Mouse (Mus musculus) midbrain, embryonic 14.5 days (tissue): ENCODE measurements around the gene Wdr37. TPM values are rescaled to one million over a fixed set of nuclear protein-coding genes. Genes with fewer than 3 reads are reported as not detected.
"Not testable (repeated sequence)": the region's sequence is repeated elsewhere in the genome, so short reads cannot be mapped to it uniquely, and the experiment has no call there.

Experiments
- ATAC-seq: fragments of 200-750 bp; cut with Nextera tagmentation; 2 replicates; pipeline ENCODE4 v1.8.0; 2017; ENCODE audit warnings: moderate number of reproducible peaks, moderate library complexity; ENCODE audit not compliant: low FRiP score, low TSS enrichment
- DNase-seq: peaks from one replicate; pipeline ENCODE4 v3.0.0-alpha.2; 2015
- H3K27ac ChIP-seq: fragments of 300-500 bp; sonication (generic); replicated peaks from 2 replicates; pipeline ENCODE4 v1.5.1; 2014; ENCODE audit warnings: mild to moderate bottlenecking, low read depth, low read length, moderate library complexity
- H3K27me3 ChIP-seq: fragments of 300-500 bp; sonication (generic); 2 replicates; pipeline ENCODE4 v1.6.1; 2014; ENCODE audit warnings: low read length, control low read depth, mixed read lengths; ENCODE audit not compliant: control insufficient read depth, insufficient read depth
- H3K36me3 ChIP-seq: fragments of 300-500 bp; sonication (generic); 2 replicates; pipeline ENCODE4 v1.6.1; 2014; ENCODE audit warnings: low read length, control low read depth; ENCODE audit not compliant: control insufficient read depth, insufficient read depth
- H3K4me1 ChIP-seq: fragments of 300-500 bp; sonication (generic); 2 replicates; pipeline ENCODE4 v1.6.1; 2014; ENCODE audit warnings: mild to moderate bottlenecking, antibody characterized with exemption, low read length, control low read depth; ENCODE audit not compliant: control insufficient read depth, insufficient read depth
- H3K4me2 ChIP-seq: fragments of 300-500 bp; sonication (generic); 2 replicates; pipeline ENCODE4 v1.6.1; 2014; ENCODE audit warnings: mild to moderate bottlenecking, low read length, moderate library complexity
- H3K4me3 ChIP-seq: fragments of 300-500 bp; sonication (generic); replicated peaks from 2 replicates; pipeline ENCODE4 v1.5.1; 2014; ENCODE audit warnings: low read depth, low read length
- H3K9ac ChIP-seq: fragments of 300-500 bp; sonication (generic); replicated peaks from 2 replicates; pipeline ENCODE4 v1.6.1; 2014; ENCODE audit warnings: mild to moderate bottlenecking, low read length, moderate library complexity
- H3K9me3 ChIP-seq: fragments of 300-500 bp; sonication (generic); 2 replicates; pipeline ENCODE4 v1.6.1; 2016; ENCODE audit warnings: low read length, control low read depth, mixed read lengths; ENCODE audit not compliant: control insufficient read depth
- whole genome bisulfite sequencing: fragments of 180-500 bp; shearing (Covaris S2); extraction: QIAGEN DNeasy Blood & Tissue Kit; methylation state at CpG from one replicate; pipeline ENCODE4 v1.1.7; 2014; 5-methylcytosine and 5-hydroxymethylcytosine counted together
- polyA plus RNA-seq: library from polyadenylated mRNA; unstranded; fragments of >200 nt; fragmentation: Nextera tagmentation; extraction: Ambion mirVana; gene quantifications from 2 replicates; pipeline ENCODE4 v1.2.1, GENCODE M21; 2014

Wdr37 gene
- polyA plus RNA-seq, 1 experiment from 2014 or later = 71.0 TPM

DNA sequence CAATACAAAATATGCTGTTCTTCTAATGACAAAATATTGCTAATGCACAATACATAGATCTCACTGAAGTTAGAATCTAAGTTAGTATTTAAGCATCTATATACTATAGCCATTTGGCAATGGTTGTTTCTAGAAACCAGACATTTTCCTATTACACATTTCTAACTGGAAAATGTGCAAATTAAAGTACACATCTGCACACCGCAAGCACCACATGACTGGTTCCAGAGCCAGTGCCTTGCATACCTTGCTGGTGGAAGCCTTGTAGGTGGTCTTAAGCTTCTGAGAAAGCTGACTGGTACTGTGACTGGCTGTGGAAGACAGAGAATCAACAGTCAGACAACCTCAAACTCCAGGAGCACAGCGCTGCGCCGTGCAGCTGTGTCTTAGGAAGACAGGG, 18.3 kb downstream of the Wdr37 start:
- Histone ChIP-seq H3K4me1 (no peaks in the 10 kb centered on the region), H3K36me3 (peaks cover 48% of the 10 kb centered on the region), H3K4me2 (no peak overlapping the region), H3K9me3 (no peaks in the 10 kb centered on the region), H3K27ac (no peak overlapping the region), H3K9ac (no peak overlapping the region), H3K4me3 (no peak overlapping the region), H3K27me3 (no peaks in the 10 kb centered on the region)
- DNase-seq (no peak), ATAC-seq (no peak)
- 98% methylated on average over 4 of the region's 4 CpGs for WGBS

DNA sequence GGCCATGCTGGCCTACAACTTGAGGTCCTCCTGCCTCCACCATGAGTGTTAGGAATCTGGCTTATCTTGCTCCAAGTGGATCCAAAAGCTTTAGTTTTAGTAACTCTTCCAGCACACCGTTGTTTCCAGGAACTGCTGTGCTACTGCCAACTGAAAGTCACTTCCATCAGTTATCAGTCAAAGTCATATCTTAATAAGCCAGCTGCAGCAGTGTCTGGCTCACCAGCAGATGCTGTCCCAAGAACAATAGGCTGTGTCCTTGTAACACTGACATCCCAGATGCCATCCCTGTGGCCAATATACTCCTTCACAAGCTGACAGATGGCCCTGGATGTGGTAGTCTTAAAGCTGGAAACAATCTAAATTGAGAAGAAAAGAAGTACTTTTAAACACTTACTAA, 22.4 kb downstream of the Wdr37 start:
- Histone ChIP-seq H3K4me2 (no peak overlapping the region), H3K9ac (no peak overlapping the region), H3K27ac (no peak overlapping the region), H3K36me3 (peaks cover 52% of the 10 kb centered on the region), H3K4me1 (no peaks in the 10 kb centered on the region), H3K27me3 (no peaks in the 10 kb centered on the region), H3K4me3 (no peak overlapping the region), H3K9me3 (no peaks in the 10 kb centered on the region)
- DNase-seq (no peak), ATAC-seq (no peak)
- WGBS = 75% methylated on average over 1 of the region's 1 CpGs

DNA sequence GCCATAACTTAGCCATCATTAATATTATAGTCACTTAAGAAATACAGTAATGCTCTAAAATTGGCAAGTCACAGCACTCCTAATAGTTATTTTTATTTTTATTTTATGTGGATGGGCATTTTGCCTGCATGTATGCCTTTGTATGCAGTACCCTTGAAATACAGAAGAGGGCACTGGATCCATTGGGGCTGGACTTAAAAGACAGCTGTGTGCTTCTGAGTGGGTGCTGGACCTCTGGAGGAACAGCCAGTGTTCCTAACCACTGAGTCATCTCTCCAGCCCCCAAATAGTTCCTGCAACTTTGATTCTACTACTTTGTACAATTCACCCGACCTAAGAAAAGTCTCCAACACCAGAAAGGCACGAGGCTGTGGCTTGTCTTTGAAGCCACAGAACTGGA, 24.0 kb downstream of the Wdr37 start:
- ATAC-seq = no peak
- Histone ChIP-seq H3K27me3 (no peaks in the 10 kb centered on the region), H3K9me3 (no peaks in the 10 kb centered on the region), H3K27ac (no peak overlapping the region), H3K4me2 (no peak overlapping the region), H3K36me3 (peaks cover 55% of the 10 kb centered on the region), H3K4me1 (no peaks in the 10 kb centered on the region), H3K4me3 (no peak overlapping the region), H3K9ac (no peak overlapping the region)
- DNase-seq = peak; percentile 32
- 65% methylated on average over 2 of the region's 2 CpGs for WGBS

DNA sequence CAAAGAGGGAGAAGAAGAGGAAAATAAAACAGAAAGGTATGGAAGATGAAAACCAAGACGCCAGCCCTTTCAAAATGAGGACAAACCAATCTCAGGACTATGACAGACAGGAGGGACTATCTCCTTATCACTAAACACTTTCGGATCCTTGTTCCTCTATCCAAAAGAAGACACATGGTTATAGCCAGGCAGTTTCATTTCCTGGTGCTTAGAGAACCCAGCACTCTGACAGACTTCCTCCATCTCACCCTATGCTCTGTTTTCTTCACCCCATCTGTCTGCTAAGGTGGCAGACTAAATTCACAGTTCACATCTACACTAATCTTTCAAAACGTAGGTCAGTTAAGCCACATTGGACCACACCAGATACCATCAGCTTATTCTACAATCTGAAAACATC, 29.4 kb downstream of the Wdr37 start:
- Histone ChIP-seq H3K4me1 (no peaks in the 10 kb centered on the region), H3K36me3 (peaks cover 72% of the 10 kb centered on the region)

DNA sequence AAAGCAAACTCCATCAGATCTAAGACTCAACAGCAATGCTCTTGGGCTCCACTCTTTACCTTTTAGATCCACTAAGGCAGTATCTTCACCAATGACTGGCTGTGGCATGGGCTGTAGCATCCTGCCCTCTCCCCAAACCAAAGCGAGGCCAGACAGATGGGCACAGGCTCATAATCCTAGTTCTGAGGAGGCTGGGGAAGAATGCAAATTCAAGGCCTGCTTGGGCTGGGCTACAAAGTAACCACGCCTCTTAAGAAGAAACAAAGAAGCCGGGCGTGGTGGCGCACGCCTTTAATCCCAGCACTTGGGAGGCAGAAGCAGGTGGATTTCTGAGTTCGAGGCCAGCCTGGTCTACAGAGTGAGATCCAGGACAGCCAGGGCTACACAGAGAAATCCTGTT, 29.9 kb downstream of the Wdr37 start:
- 92% methylated on average over 7 of the region's 7 CpGs for WGBS

More for the DNA sequence above, 29.4 kb downstream of the Wdr37 start:
- Histone ChIP-seq H3K4me3 (no peak overlapping the region), H3K9me3 (no peaks in the 10 kb centered on the region), H3K27me3 (no peaks in the 10 kb centered on the region), H3K4me2 (no peak overlapping the region), H3K27ac (no peak overlapping the region), H3K9ac (no peak overlapping the region)
- ATAC-seq = no peak
- no peak for DNase-seq
- 99% methylated on average over 3 of the region's 3 CpGs for WGBS

DNA sequence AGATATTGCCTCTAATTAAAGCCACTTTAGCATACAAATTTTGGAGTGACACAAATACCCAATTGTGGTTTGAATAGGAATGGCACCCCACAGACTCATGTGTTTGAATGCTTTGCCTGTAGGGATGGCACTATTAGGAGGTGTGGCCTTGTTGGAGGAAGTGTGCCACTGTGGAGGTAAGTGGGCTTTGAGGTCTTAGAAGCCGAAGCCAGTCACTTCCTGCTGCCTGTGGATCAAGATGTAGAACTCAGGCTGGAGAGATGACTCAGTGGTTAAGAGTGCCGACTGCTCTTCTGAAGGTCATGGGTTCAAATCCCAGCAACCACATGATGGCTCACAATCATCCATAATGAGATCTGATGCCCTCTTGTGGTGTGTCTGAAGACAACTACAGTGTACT, 30.8 kb downstream of the Wdr37 start:
- Histone ChIP-seq H3K27ac (no peak overlapping the region), H3K36me3 (peaks cover 69% of the 10 kb centered on the region), H3K9me3 (no peaks in the 10 kb centered on the region), H3K4me1 (no peaks in the 10 kb centered on the region), H3K9ac (no peak overlapping the region), H3K4me2 (no peak overlapping the region), H3K4me3 (no peak overlapping the region), H3K27me3 (no peaks in the 10 kb centered on the region)
- WGBS = 94% methylated on average over 2 of the region's 2 CpGs
- ATAC-seq (no peak), DNase-seq (no peak)

More for the DNA sequence above, 29.9 kb downstream of the Wdr37 start:
- H3K27me3 ChIP-seq, H3K4me3 ChIP-seq, H3K27ac ChIP-seq, H3K4me1 ChIP-seq, H3K9ac ChIP-seq, ATAC-seq, DNase-seq, H3K4me2 ChIP-seq, H3K9me3 ChIP-seq: not testable (repeated sequence)
- peaks cover 68% of the 10 kb centered on the region for H3K36me3 ChIP-seq

DNA sequence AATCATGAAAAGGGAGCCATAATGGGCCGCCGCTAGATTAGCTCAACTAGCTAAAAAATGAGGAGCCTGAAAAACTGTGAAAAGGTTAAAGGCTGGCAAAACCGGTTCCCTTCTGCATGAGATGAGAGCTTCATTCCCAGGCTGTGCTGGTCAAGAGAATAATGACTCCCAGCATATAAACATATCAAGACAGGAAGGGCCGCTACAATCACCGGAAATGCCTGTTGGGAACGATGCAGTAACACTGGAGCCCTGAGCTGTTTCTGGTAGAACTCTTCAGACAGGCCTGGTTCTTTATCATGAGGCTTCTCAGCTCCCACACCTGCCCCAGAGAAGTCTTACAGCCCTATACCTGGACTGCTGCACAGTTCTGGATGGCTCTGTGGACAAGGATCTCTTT, 31.8 kb downstream of the Wdr37 start:
- Histone ChIP-seq H3K4me1 (no peaks in the 10 kb centered on the region), H3K9me3 (no peaks in the 10 kb centered on the region), H3K27ac (no peak overlapping the region), H3K36me3 (peaks cover 77% of the 10 kb centered on the region), H3K4me2 (no peak overlapping the region), H3K4me3 (no peak overlapping the region), H3K9ac (no peak overlapping the region), H3K27me3 (no peaks in the 10 kb centered on the region)
- no peak for ATAC-seq
- WGBS = 93% methylated on average over 6 of the region's 6 CpGs
- DNase-seq = no peak

DNA sequence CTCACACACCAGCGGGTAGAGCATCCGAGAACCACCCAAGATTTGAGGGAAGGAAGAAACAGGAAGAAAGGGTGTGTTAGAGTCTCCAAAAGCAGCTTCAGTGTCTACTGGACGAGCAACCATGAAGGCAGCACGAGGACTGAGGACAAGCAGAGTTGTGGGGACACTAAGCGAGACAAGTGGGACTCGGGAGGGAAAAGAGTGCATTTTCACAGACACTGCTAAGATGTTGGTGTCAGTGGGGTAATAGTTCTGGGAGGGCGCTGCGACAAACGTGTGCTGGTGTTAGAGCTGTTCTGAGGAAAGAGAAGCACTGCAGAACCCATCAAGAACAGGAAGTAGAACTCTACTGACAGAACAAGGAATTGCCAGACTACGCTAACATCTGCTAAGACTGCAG, 32.6 kb downstream of the Wdr37 start:
- H3K27ac ChIP-seq = no peak overlapping the region

DNA sequence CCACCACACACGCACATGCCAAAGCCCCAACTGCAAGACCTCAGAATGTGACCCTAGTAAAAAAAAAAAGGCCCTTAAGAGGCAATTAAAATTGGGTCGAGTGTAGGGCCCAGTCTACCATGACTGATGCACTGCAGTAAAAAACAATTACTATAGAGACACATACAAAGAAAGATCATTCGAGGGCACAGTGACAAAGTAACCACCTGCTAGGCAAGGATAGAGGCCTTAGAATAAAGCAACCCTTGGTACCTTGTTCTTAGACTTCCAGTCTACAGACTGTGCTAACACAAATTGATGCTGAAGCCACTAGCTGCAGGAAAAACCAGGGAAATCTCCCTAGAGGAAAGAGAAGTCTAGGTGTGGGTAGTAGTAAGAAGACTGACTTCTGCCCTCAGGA, 33.3 kb downstream of the Wdr37 start:
- H3K9ac ChIP-seq = no peak overlapping the region
- ATAC-seq = no peak
- no peaks in the 10 kb centered on the region for H3K27me3 ChIP-seq
- H3K36me3 ChIP-seq = peaks cover 83% of the 10 kb centered on the region
- no peaks in the 10 kb centered on the region for H3K4me1 ChIP-seq
- H3K9me3 ChIP-seq = no peaks in the 10 kb centered on the region
- no peak overlapping the region for H3K27ac ChIP-seq
- no peak overlapping the region for H3K4me2 ChIP-seq
- 42% methylated on average over 3 of the region's 3 CpGs for WGBS
- H3K4me3 ChIP-seq = no peak overlapping the region
- no peak for DNase-seq

More for the DNA sequence above, 32.6 kb downstream of the Wdr37 start:
- Histone ChIP-seq H3K9me3 (no peaks in the 10 kb centered on the region), H3K27me3 (no peaks in the 10 kb centered on the region), H3K4me1 (no peaks in the 10 kb centered on the region), H3K4me3 (no peak overlapping the region), H3K4me2 (no peak overlapping the region), H3K9ac (no peak overlapping the region), H3K36me3 (peaks cover 81% of the 10 kb centered on the region)
- WGBS = 95% methylated on average over 10 of the region's 10 CpGs
- ATAC-seq (no peak), DNase-seq (no peak)
